Mouse (Mus musculus): Measurements from ENCODE around the gene Ush1g. TPM values are rescaled to one million over a fixed set of nuclear protein-coding genes. Genes with fewer than 3 reads are reported as not detected.

Gene Ush1g
- total RNA-seq (2015): not detected in 2 replicates
- total RNA-seq (2017): not detected in 2 replicates

- ATAC-seq (ENCODE audit: poor library complexity, severe bottlenecking): peak; percentile 82
These were observed at the start of gene Ush1g for GRCm38 (mm10) chr11:115321906-115322693. Ush1g (minus strand) TSS chr11:115322041.

DNA sequence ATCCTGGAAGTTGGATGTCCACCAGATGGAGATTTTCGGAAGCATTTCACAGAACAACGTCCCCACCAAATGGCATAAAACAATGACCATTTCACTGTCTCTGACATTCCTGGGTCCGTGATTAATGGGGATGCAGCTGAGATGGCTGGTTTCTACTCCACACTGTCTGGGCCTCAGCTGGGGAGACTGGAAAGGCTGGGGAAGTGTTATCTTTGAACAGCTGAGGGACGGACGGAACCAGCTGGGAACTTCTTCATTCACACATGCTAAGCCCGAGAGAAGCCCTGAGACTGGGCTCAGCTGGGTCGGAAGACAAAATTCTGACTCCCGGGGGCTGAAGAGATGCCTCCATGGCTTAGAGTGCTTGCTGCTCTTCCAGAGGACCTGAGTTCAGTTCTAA, 49.5 kb upstream of the Ush1g start:
- ATAC-seq (ENCODE audit: poor library complexity, severe bottlenecking): no peak

DNA sequence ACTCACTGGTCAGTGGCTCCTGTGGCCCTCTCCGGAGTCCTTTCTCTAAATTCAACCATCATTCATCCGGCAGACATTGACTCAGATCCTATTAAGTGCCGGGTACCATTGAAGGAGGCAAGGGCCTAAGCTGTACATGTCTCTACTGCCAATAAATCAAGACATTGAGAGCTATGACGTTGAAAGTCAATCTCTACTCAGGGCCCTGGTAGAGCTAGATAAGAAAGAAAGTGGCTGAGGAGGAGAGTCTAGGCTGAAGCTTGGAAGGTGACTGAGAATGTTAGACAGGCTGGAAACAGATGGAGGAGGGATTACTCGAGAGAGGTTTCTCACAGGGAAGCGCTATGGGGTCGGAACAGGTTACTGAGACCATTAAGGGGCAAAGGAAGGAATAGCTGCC, 48.5 kb upstream of the Ush1g start:
- ATAC-seq (ENCODE audit: poor library complexity, severe bottlenecking): no peak

GRCm38 (mm10) chr11:115367395-115367944, 45.6 kb upstream of the Ush1g start, which contains the start of gene Hid1:
Hid1 (minus strand) TSS chr11:115367756.
- peak; percentile 95 for ATAC-seq (ENCODE audit: poor library complexity, severe bottlenecking)

GRCm38 (mm10) chr11:115366706-115367394, 45.0 kb upstream of the Ush1g start:
- ATAC-seq (ENCODE audit: poor library complexity, severe bottlenecking): no peak

DNA sequence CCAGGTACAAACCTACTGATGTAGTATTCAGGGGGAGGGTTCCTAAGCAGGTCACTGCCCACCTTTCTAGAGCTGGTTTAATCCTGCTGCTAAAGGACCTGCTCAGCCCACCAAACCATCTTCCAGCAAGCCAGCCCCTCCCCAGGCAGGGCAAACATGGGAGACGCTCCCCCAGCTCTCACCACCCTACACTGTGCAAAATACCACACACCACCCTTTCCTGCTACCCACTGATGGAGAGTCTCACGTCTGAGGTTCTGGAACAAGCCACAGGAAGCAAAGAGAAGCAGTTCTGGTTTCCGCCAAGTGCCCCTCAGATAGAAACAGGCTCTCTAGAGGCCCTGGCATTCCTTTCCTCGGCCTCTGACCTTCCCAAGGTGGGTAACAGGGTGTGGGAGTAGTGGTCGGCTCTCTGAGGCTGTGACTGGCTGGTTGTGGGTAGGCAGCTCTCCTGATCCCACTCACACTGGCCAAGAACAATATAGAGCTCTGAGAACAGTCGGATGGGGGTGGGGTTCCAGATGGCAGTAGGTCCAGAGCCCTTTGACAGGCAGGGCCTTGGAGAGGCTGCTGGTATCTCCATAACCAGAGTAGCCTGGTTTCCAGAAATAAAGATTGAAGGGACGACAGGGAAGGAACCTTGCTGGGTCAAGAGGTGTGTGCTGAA, 44.3 kb upstream of the Ush1g start:
- ATAC-seq (ENCODE audit: poor library complexity, severe bottlenecking): no peak

GRCm38 (mm10) chr11:115364136-115364535, 42.3 kb upstream of the Ush1g start:
- no peak for ATAC-seq (ENCODE audit: poor library complexity, severe bottlenecking)

DNA sequence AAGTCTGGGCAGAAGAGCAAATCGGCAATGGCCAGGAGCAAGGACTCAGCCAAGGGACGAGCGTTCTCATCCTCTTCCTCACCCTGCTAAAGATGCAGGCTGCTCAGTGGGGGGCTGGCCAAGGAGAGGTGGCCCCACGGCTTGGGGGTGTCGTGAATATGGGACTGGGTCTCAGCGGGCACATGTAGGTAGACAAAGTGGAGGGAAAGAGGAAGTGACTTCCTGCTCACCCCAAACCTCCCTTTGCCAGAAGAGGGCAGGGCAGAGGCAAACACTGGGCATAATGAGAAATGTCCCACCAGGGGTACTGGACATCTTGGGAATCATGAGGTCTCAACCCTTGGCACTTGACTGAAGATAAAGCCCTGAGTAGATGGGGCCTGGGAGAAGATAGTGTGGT, 37.9 kb upstream of the Ush1g start:
- ATAC-seq (ENCODE audit: poor library complexity, severe bottlenecking): peak; percentile 47

DNA sequence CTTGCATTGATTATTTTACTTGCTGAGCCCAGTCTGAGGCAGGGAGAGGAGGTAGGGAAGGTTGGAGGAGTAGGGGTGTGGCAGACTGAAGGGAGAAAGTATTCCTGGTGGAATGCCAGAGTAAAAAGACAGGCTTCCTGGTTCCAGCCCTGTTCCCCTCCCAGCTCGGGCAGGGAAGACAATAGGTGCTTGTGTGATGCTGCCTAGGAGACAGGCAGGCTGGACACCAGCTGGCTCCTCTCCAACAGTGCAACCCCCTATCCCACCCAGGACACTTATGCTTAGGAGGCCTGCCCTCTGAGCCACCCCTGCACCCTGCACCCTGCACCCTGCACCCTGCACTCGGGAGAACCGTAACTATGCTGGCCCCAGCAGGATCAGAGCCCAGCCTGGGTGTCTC, 37.5 kb upstream of the Ush1g start:
- ATAC-seq (ENCODE audit: poor library complexity, severe bottlenecking): no peak

GRCm38 (mm10) chr11:115358468-115358867, 36.6 kb upstream of the Ush1g start:
- ATAC-seq (ENCODE audit: poor library complexity, severe bottlenecking): peak; percentile 56

- peak; percentile 90 for ATAC-seq (ENCODE audit: poor library complexity, severe bottlenecking)
These were observed 32.3 kb upstream of the Ush1g start for GRCm38 (mm10) chr11:115354183-115354582.

GRCm38 (mm10) chr11:115353375-115353774, 31.5 kb upstream of the Ush1g start:
- no peak for ATAC-seq (ENCODE audit: poor library complexity, severe bottlenecking)

GRCm38 (mm10) chr11:115349976-115350375, 28.1 kb upstream of the Ush1g start:
- no peak for ATAC-seq (ENCODE audit: poor library complexity, severe bottlenecking)

DNA sequence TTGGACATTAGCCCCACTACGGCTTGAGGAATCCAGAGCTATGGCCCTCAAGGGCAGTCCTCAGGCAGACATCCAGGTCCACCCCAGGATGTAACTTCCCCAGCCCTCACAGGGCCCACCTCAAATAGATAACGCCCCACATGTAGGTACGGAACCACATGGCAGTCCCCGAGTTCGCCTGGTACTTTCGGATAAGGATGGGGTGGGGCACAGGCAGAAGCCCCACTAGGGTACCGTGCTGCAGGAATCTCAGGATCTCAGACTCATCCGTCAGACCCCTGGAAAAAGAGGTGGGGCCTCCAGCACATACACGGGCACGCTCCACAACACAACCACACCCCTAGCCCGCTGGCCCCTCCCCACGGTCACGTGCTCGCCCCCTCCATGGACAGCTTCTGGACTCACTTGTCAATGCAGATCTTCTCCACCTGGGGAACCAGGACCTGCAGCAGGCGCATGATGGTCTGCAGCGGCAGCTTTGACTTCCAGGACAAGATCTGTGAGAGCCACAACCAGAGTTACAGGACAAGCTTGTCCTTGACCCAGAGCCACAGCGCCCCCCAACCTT, 26.9 kb upstream of the Ush1g start:
- no peak for ATAC-seq (ENCODE audit: poor library complexity, severe bottlenecking)

GRCm38 (mm10) chr11:115345515-115345914, 23.7 kb upstream of the Ush1g start:
- ATAC-seq (ENCODE audit: poor library complexity, severe bottlenecking): no peak

DNA sequence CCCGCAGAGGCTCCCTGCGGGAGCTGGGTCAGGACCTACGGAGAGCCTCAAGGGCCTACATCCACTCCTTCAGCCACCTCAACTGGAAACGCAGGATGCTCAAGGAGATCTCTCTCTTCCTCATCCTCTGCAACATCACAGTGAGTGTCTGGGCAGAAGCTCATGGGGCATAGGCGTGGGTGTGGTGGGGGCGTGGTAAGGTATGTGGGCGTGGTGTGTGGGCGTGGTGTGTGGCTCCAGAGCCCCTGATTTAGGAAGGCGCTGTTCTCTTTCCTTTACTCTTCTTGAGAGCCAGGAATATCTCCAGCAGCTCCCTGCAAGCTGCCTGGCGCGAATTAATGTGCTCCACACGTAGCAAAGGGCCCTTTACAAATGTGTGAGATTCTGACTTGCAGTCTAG, 23.1 kb upstream of the Ush1g start:
- ATAC-seq (ENCODE audit: poor library complexity, severe bottlenecking): no peak

DNA sequence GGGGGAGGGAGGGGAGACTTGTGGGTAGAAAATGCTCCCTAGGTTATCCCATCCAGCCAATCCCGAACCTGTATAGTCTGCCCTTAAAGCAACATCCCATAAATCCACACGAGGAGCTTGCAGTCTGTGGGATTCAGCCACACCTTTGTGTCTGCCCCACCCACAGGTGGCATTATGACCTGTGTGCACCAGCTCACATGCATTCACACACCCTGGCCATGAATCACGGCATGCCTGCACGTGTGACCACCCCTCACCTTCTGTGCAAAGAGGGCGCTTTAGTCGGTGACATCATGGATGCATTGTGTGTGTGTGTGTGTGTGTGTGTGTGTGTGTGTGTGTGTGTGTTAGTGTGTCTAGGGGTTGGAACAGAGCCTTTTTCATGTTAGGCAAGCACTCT, 20.0 kb upstream of the Ush1g start:
- no peak for ATAC-seq (ENCODE audit: poor library complexity, severe bottlenecking)

DNA sequence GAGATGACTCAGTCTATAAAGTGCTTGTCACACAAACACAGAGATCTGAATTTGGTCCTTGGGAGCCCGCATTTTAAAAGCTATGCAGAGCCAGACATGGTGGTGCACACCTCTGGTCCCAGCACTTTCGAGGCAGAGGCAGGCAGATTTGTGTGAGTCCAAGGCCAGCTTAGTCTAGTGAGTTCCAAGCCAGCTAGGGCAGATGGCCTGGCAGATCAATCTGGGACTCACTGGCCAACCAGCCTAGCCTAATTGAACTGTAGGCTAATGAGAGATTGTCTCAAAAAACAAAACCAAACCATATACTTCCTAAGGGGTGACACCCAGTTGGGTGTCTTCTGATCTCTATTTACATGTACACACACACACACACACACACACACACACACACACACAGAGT, 19.4 kb upstream of the Ush1g start:
- ATAC-seq (ENCODE audit: poor library complexity, severe bottlenecking): no peak

DNA sequence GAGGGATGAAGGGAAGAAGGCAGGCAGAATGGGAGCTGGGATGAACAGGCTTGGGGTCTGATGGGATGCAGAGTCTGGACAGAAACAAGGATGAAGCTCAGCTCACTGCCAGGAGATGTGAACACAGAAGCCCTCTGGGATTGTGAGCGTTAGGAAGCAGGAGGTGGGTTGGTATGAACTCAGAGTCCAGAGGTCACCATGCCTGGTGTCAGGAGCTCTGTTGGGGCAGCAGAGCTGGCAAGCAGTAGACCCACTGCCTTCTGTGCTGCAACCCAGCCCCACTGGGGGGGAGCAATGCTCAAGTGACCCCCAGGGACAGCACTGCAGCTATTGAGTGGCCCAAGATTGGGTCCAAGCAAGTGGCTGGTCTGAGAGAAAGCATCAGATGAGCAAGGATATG, 16.0 kb upstream of the Ush1g start:
- no peak for ATAC-seq (ENCODE audit: poor library complexity, severe bottlenecking)

DNA sequence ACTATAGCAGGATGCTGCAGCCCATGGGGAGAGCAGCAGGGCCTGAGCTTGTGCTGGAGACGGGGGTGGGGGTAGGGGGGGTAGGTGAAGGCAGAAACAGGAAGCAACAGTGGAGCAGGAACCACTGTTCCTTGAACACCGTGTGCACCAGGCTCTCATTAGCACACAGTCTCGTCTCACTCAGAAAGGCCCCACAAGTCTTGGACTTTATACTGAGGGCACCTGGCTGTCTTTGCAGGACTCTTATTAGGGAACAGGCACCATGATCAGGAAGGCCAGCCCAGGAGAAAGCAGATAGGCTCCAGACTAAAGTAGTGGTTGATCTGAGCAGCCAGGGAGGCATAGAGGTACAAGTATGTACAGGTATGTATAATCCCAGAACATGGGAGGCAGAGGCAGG, 15.5 kb upstream of the Ush1g start:
- ATAC-seq (ENCODE audit: poor library complexity, severe bottlenecking): no peak

GRCm38 (mm10) chr11:115336115-115336514, 14.3 kb upstream of the Ush1g start:
- ATAC-seq (ENCODE audit: poor library complexity, severe bottlenecking): no peak

Data from megakaryocyte, adult 5-6 weeks (primary cell).